Mouse (Mus musculus): ENCODE measurements around the gene Git2.

Git2 gene

GRCm38 (mm10) chr5:114775056-114775979 lies at the start of gene Git2:
TSS of gene Git2 (minus strand) at chr5:114775517.
- DNase-seq (ENCODE audit: low spot score in 2 of 2) = peak in 1 of 2 experiments; percentile 24

GRCm38 (mm10) chr5:114824197-114824596 lies 48.9 kb upstream of the Git2 start:
- peak; percentile 56 to 63 for DNase-seq (ENCODE audit: low spot score in 2 of 2)

- peak; percentile 41 to 56 for DNase-seq (ENCODE audit: low spot score in 2 of 2)
Measured at GRCm38 (mm10) chr5:114822796-114823688, 47.7 kb upstream of the Git2 start, which contains the start of gene 1500011B03Rik. TSS of gene 1500011B03Rik (minus strand) at chr5:114823468.

GRCm38 (mm10) chr5:114818124-114818523 lies 42.8 kb upstream of the Git2 start:
- DNase-seq (ENCODE audit: low spot score in 2 of 2) = no peak

GRCm38 (mm10) chr5:114816599-114816998 lies 41.3 kb upstream of the Git2 start:
- no peak for DNase-seq (ENCODE audit: low spot score in 2 of 2)

GRCm38 (mm10) chr5:114813525-114814181 lies 38.3 kb upstream of the Git2 start:
- DNase-seq (ENCODE audit: low spot score in 2 of 2) = peak; percentile 71 to 80

GRCm38 (mm10) chr5:114809826-114810225 lies 34.5 kb upstream of the Git2 start:
- DNase-seq (ENCODE audit: low spot score in 2 of 2) = no peak

- DNase-seq (ENCODE audit: low spot score in 2 of 2) = no peak
Measured at GRCm38 (mm10) chr5:114809181-114809756, 34.0 kb upstream of the Git2 start.

- DNase-seq (ENCODE audit: low spot score in 2 of 2) = no peak
Measured at GRCm38 (mm10) chr5:114808385-114808784, 33.1 kb upstream of the Git2 start.

GRCm38 (mm10) chr5:114807893-114808292 lies 32.6 kb upstream of the Git2 start:
- no peak for DNase-seq (ENCODE audit: low spot score in 2 of 2)

- DNase-seq (ENCODE audit: low spot score in 2 of 2) = no peak
Measured at GRCm38 (mm10) chr5:114807468-114807867, 32.2 kb upstream of the Git2 start.

GRCm38 (mm10) chr5:114807063-114807462 lies 31.7 kb upstream of the Git2 start:
- DNase-seq (ENCODE audit: low spot score in 2 of 2) = no peak

GRCm38 (mm10) chr5:114806636-114807035 lies 31.3 kb upstream of the Git2 start:
- DNase-seq (ENCODE audit: low spot score in 2 of 2) = no peak

- peak; percentile 43 to 52 for DNase-seq (ENCODE audit: low spot score in 2 of 2)
Measured at GRCm38 (mm10) chr5:114805436-114806350, 30.4 kb upstream of the Git2 start.

GRCm38 (mm10) chr5:114804958-114805357 lies 29.6 kb upstream of the Git2 start:
- DNase-seq (ENCODE audit: low spot score in 2 of 2) = no peak

GRCm38 (mm10) chr5:114804335-114804734 lies 29.0 kb upstream of the Git2 start:
- DNase-seq (ENCODE audit: low spot score in 2 of 2) = no peak

GRCm38 (mm10) chr5:114803231-114803630 lies 27.9 kb upstream of the Git2 start:
- DNase-seq (ENCODE audit: low spot score in 2 of 2) = no peak

GRCm38 (mm10) chr5:114801841-114802240 lies 26.5 kb upstream of the Git2 start:
- DNase-seq (ENCODE audit: low spot score in 2 of 2) = no peak

GRCm38 (mm10) chr5:114801049-114801448 lies 25.7 kb upstream of the Git2 start:
- no peak for DNase-seq (ENCODE audit: low spot score in 2 of 2)

GRCm38 (mm10) chr5:114799848-114800247 lies 24.5 kb upstream of the Git2 start:
- DNase-seq (ENCODE audit: low spot score in 2 of 2) = no peak
